Mouse (Mus musculus): ENCODE results near the gene Opcml. TPM values are rescaled to one million over a fixed set of nuclear protein-coding genes. Genes with fewer than 3 reads are reported as not detected.

Gene Opcml
- total and polyA plus RNA-seq, 3 experiments = 0.82 TPM; not detected in 2

DNA sequence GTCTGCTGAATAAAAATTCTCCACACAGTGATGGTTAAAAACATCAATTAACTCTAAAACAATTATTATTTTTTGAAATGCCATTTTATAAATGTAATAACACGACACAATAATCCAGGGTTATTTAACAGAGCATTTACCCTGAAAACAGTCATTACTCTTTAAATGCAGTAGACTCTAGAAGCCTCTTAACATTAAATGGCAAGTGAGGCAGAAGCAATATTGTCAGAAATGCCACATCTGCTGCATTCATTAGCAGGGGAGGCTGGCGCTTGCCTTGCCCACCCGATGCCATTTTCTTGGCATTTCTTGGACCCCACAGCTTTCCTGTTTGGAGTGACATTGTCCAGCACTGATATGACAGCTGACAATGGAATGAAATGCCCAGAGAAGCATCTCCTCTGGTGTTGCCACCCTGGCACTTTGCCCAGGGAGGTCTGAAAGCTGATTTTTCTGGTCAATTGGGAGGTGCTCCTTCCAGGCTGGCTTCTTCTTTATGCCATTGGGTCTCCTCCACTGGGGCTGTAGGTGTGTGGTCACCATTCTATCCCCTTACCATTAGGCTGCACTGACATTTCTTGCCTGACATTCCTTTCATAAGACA, 649.7 kb downstream of the Opcml start:
- Histone ChIP-seq H3K4me3 (ENCODE audit: low read depth, low read length) (no peak overlapping the region), H3K27me3 (ENCODE audit: insufficient read depth, low read length) (no peaks in the 10 kb centered on the region), H3K4me1 (ENCODE audit: insufficient read depth, low read depth, low read length) (no peaks in the 10 kb centered on the region), H3K36me3 (replicated peaks) (no peaks in the 10 kb centered on the region), H3K9me3 (replicated peaks) (0 out of 2 replicates have a peak, but pooled peaks cover 4% of the 10 kb centered on the region)
- no peak for DNase-seq (ENCODE audit: low spot score)
- no peak for ATAC-seq (ENCODE audit: extremely low read depth, insufficient number of reproducible peaks, low FRiP score, poor library complexity, severe bottlenecking)
- no peak for TF ChIP-seq CTCF (IDR thresholded peaks at IDR 0.05; ENCODE audit: low read depth, low read length)
- TF ChIP-seq GATA2 (IDR thresholded peaks at IDR 0.05; ENCODE audit: borderline replicate concordance, low read depth, low read length) = no peak
- TF ChIP-seq GATA1 (IDR thresholded peaks at IDR 0.05; ENCODE audit: borderline replicate concordance, low read length) = no peak
- no peak for TF ChIP-seq TAL1 (conservative IDR thresholded peaks at IDR 0.05; ENCODE audit: low read depth, low read length)
- no peak for TF ChIP-seq POLR2AphosphoS5 (IDR thresholded peaks at IDR 0.05; ENCODE audit: insufficient replicate concordance, low read depth, low read length)

DNA sequence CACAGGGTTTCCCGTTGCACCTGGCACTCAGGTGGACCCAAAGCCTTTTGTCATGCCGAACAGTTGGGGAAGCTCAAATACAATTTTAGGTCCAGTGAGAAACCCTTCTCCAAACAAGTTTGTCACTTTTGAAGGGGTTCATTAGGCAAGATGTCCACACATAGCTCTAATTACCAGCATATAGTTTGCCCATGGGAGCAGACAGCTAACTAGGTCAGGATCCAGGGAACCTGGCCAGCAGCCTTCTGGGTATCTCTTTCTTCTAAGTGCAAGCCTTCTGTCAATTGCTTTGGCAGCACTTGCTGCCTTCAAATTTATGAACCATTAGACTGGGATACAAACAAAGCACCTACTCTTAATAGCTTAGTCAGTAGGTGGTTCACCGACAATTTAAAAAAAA, 653.9 kb downstream of the Opcml start:
- no peak for DNase-seq (ENCODE audit: low spot score)

DNA sequence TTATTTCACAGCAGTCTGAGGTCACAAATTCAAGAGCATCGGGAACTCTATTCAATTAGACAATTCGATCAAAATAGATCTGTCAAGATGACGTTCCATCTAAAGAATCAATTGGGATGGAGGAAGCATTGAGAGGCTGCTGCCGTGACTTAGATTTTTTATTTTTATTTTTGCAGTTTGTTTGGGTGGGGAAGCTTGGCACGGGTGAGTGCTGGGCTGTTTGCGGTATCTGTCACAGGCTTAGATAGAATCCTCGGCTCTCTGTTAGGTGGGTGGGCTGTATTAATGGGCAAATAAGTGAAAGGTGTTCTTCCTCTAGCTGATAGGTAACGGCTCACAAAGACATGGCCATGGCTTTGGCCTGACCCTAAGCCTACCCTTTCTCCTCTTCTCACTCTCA, 654.4 kb downstream of the Opcml start:
- H3K4me3 ChIP-seq (ENCODE audit: low read depth, low read length) = no peak overlapping the region
- no peak for TF ChIP-seq GATA2 (IDR thresholded peaks at IDR 0.05; ENCODE audit: borderline replicate concordance, low read depth, low read length)
- TF ChIP-seq POLR2AphosphoS5 (IDR thresholded peaks at IDR 0.05; ENCODE audit: insufficient replicate concordance, low read depth, low read length) = no peak
- no peak for TF ChIP-seq TAL1 (conservative IDR thresholded peaks at IDR 0.05; ENCODE audit: low read depth, low read length)
- TF ChIP-seq CTCF (IDR thresholded peaks at IDR 0.05; ENCODE audit: low read depth, low read length) = no peak
- TF ChIP-seq GATA1 (IDR thresholded peaks at IDR 0.05; ENCODE audit: borderline replicate concordance, low read length) = no peak
- H3K9me3 ChIP-seq (replicated peaks) = 0 out of 2 replicates have a peak, but pooled peaks cover 6% of the 10 kb centered on the region
- DNase-seq (ENCODE audit: low spot score) (no peak), ATAC-seq (ENCODE audit: extremely low read depth, insufficient number of reproducible peaks, low FRiP score, poor library complexity, severe bottlenecking) (no peak)
- H3K36me3 ChIP-seq (replicated peaks) = no peaks in the 10 kb centered on the region
- H3K4me1 ChIP-seq (ENCODE audit: insufficient read depth, low read depth, low read length) = no peaks in the 10 kb centered on the region
- H3K27me3 ChIP-seq (ENCODE audit: insufficient read depth, low read length) = no peaks in the 10 kb centered on the region

More for the DNA sequence above, 653.9 kb downstream of the Opcml start:
- H3K4me1 ChIP-seq (ENCODE audit: insufficient read depth, low read depth, low read length) = no peaks in the 10 kb centered on the region
- H3K36me3 ChIP-seq (replicated peaks) = no peaks in the 10 kb centered on the region
- ATAC-seq (ENCODE audit: extremely low read depth, insufficient number of reproducible peaks, low FRiP score, poor library complexity, severe bottlenecking) = no peak
- 0 out of 2 replicates have a peak, but pooled peaks cover 6% of the 10 kb centered on the region for H3K9me3 ChIP-seq (replicated peaks)
- no peak overlapping the region for H3K4me3 ChIP-seq (ENCODE audit: low read depth, low read length)
- H3K27me3 ChIP-seq (ENCODE audit: insufficient read depth, low read length) = no peaks in the 10 kb centered on the region
- TF ChIP-seq GATA1 (IDR thresholded peaks at IDR 0.05; ENCODE audit: borderline replicate concordance, low read length) = no peak
- no peak for TF ChIP-seq TAL1 (conservative IDR thresholded peaks at IDR 0.05; ENCODE audit: low read depth, low read length)
- TF ChIP-seq GATA2 (IDR thresholded peaks at IDR 0.05; ENCODE audit: borderline replicate concordance, low read depth, low read length) = no peak
- no peak for TF ChIP-seq CTCF (IDR thresholded peaks at IDR 0.05; ENCODE audit: low read depth, low read length)
- no peak for TF ChIP-seq POLR2AphosphoS5 (IDR thresholded peaks at IDR 0.05; ENCODE audit: insufficient replicate concordance, low read depth, low read length)

DNA sequence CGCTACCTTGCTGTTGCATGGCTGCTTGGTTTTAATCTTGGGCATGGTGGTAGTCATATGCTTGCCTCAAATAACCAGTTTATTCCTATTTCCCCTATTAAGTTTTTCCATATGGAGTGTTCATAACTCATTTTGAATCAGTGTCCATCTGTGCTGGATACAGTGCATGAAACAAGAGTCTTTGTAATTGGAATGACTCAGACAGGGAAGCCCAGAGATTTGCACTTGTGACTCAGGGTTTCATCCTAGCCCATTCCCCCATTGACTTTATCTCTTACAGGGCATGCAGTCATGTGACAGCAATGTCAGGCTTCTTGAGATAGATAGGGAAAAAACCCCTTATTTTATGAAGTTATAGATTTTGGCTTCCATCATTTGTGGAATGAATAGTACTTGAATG, 655.3 kb downstream of the Opcml start:
- no peak overlapping the region for H3K4me3 ChIP-seq (ENCODE audit: low read depth, low read length)
- ATAC-seq (ENCODE audit: extremely low read depth, insufficient number of reproducible peaks, low FRiP score, poor library complexity, severe bottlenecking) (no peak), DNase-seq (ENCODE audit: low spot score) (no peak)
- no peaks in the 10 kb centered on the region for H3K36me3 ChIP-seq (replicated peaks)
- no peaks in the 10 kb centered on the region for H3K27me3 ChIP-seq (ENCODE audit: insufficient read depth, low read length)
- no peaks in the 10 kb centered on the region for H3K4me1 ChIP-seq (ENCODE audit: insufficient read depth, low read depth, low read length)
- 0 out of 2 replicates have a peak, but pooled peaks cover 2% of the 10 kb centered on the region for H3K9me3 ChIP-seq (replicated peaks)
- TF ChIP-seq CTCF (IDR thresholded peaks at IDR 0.05; ENCODE audit: low read depth, low read length) = no peak
- TF ChIP-seq GATA1 (IDR thresholded peaks at IDR 0.05; ENCODE audit: borderline replicate concordance, low read length) = no peak

DNA sequence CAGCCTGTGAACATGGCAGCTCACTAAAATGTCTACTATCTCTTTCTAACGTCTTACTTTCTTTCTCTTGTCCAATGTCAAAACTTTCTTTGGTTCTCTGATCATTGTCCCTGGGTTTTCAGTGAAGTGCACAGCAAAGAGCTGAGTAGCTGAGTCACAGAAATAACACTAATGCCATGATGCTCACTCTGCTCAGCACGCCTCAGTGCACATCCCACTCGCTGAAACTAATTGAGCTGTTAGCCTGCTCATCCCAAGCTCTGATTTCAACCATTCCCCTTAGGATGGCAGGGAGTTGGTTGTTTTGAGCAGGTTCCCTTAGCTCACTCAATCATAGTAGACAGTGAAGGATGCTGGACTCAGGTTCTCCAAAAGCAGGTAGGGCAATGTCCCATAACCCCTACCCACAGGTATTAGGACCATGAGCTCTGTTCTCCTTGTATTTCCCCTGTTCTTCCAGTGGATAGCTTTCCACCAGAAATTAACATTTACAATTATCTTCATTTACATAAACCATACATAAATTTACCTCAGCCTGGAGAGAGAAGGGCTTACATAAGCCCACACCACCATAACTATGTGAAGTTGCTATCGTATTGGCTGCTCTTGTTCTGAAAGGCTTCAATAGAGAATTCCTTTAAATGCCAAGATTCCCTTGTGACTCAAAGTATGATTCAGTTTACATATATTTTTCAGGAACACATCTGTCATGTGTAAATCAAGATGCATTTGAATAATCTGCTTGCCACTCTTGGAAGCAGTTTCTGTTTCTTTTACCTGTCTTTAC, 655.9 kb downstream of the Opcml start:
- no peaks in the 10 kb centered on the region for H3K27me3 ChIP-seq (ENCODE audit: insufficient read depth, low read length)
- ATAC-seq (ENCODE audit: extremely low read depth, insufficient number of reproducible peaks, low FRiP score, poor library complexity, severe bottlenecking) (no peak), DNase-seq (ENCODE audit: low spot score) (no peak)
- 0 out of 2 replicates have a peak, but pooled peaks cover 2% of the 10 kb centered on the region for H3K9me3 ChIP-seq (replicated peaks)
- H3K4me1 ChIP-seq (ENCODE audit: insufficient read depth, low read depth, low read length) = no peaks in the 10 kb centered on the region
- TF ChIP-seq TAL1 (conservative IDR thresholded peaks at IDR 0.05; ENCODE audit: low read depth, low read length) (no peak), CTCF (IDR thresholded peaks at IDR 0.05; ENCODE audit: low read depth, low read length) (no peak), GATA1 (IDR thresholded peaks at IDR 0.05; ENCODE audit: borderline replicate concordance, low read length) (no peak), GATA2 (IDR thresholded peaks at IDR 0.05; ENCODE audit: borderline replicate concordance, low read depth, low read length) (no peak), POLR2AphosphoS5 (IDR thresholded peaks at IDR 0.05; ENCODE audit: insufficient replicate concordance, low read depth, low read length) (no peak)
- H3K36me3 ChIP-seq (replicated peaks) = no peaks in the 10 kb centered on the region
- no peak overlapping the region for H3K4me3 ChIP-seq (ENCODE audit: low read depth, low read length)

DNA sequence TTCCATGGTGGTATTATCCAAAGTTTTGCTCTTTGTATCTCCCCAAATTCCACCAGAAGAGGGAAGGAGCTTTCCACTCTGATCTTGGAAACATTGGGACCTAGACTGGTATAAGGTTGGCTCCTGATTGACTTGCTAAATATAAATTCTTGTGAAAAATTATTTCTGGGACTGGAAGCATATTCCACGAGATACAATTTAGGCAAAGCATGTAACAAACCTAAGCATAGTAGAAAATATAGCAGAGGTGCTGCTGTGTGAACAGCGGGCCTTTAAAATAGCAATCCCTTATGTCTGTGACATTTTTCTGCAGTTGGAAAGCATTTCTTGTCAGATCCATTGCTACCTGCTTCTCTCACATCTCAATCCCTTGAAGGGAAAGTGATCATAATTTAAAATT, 661.9 kb downstream of the Opcml start:
- DNase-seq (ENCODE audit: low spot score) (no peak), ATAC-seq (ENCODE audit: extremely low read depth, insufficient number of reproducible peaks, low FRiP score, poor library complexity, severe bottlenecking) (no peak)
- Histone ChIP-seq H3K36me3 (replicated peaks) (no peaks in the 10 kb centered on the region), H3K27me3 (ENCODE audit: insufficient read depth, low read length) (no peaks in the 10 kb centered on the region), H3K4me1 (ENCODE audit: insufficient read depth, low read depth, low read length) (no peaks in the 10 kb centered on the region), H3K4me3 (ENCODE audit: low read depth, low read length) (no peak overlapping the region), H3K9me3 (replicated peaks) (no peaks in the 10 kb centered on the region)
- TF ChIP-seq GATA1 (IDR thresholded peaks at IDR 0.05; ENCODE audit: borderline replicate concordance, low read length) (no peak), GATA2 (IDR thresholded peaks at IDR 0.05; ENCODE audit: borderline replicate concordance, low read depth, low read length) (no peak), TAL1 (conservative IDR thresholded peaks at IDR 0.05; ENCODE audit: low read depth, low read length) (no peak), POLR2AphosphoS5 (IDR thresholded peaks at IDR 0.05; ENCODE audit: insufficient replicate concordance, low read depth, low read length) (no peak), CTCF (IDR thresholded peaks at IDR 0.05; ENCODE audit: low read depth, low read length) (no peak)

Data from G1E (cell line).